ENCODE assay signal across 18 mouse cellular contexts in the genomic region with DNA sequence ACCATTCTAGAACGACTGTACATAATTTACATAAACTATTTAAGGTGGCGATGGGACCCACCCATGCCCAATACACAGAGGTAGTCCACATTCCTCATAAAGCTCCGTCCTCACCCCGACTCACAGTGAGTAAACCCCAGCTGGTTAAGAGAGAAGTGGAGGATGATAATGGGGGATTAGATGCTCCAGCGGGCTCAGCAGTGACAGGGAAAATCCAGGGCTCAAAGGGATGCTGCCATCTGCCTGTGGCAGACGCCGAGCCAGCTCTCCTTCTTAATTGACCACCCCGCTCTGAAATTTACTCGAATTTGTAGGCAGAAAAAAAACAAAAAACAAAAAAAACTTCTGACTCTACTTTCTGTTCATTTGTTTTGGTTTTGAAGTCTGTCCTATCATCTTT. TPM values are rescaled to one million over a fixed set of nuclear protein-coding genes. Genes with fewer than 3 reads are reported as not detected.
DNase-seq lines count a peak whose midpoint lies in the region; TF ChIP-seq lines count a peak whose summit lies in the region.
"Had no signal": no experiment of that assay in that cellular context is flagged by ENCODE, and none has a peak within 500 bp of the region (broad histone marks: within the 10 kb centered on the region; RNA-seq: fewer than 3 reads in every experiment).

No protein-coding gene starts in this region.

- H3K27me3 ChIP-seq in embryonic facial prominence, embryonic 10.5 days (replicated peaks; ENCODE audit: low read depth, poor library complexity, severe bottlenecking) = no peaks in the 10 kb centered on the region
- H3K27me3 ChIP-seq: embryonic facial prominence, embryonic 15.5 days; forebrain, embryonic 15.5 days had no signal

- no peak for TF ChIP-seq POLR2A in brain, embryonic 14.5 days (IDR thresholded peaks at IDR 0.05; ENCODE audit: borderline replicate concordance, extremely low read depth, insufficient read depth, insufficient read length, poor library complexity, severe bottlenecking)

- peak; percentile 19; the same call in 1 of the 2 replicates for TF ChIP-seq CTCF in layer of hippocampus, adult 2 months (conservative IDR thresholded peaks at IDR 0.05)
- TF ChIP-seq CTCF in brain, embryonic 14.5 days (IDR thresholded peaks at IDR 0.05; ENCODE audit: borderline replicate concordance, extremely low read depth, insufficient read depth, insufficient read length) = 0 out of 2 replicates have a peak, but pooled peaks have one; percentile 3

- 75% methylated on average over 9 of the region's 9 CpGs for WGBS in embryonic facial prominence, embryonic 10.5 days

- no peak overlapping the region for H3K4me3 ChIP-seq in layer of hippocampus, adult 2 months
- no peak overlapping the region for H3K4me3 ChIP-seq in embryonic facial prominence, embryonic 10.5 days
- H3K4me3 ChIP-seq: embryonic facial prominence, embryonic 15.5 days; erythroblast, embryonic 14.5 days; forebrain, embryonic 10.5 days; forebrain, embryonic 15.5 days; heart, embryonic 10.5 days had no signal

- peaks cover 12% of the 10 kb centered on the region for H3K4me1 ChIP-seq in embryonic facial prominence, embryonic 10.5 days

- no peaks in the 10 kb centered on the region for H3K9me3 ChIP-seq in embryonic facial prominence, embryonic 10.5 days
- H3K9me3 ChIP-seq: embryonic facial prominence, embryonic 15.5 days; forebrain, embryonic 10.5 days; forebrain, embryonic 15.5 days; heart, embryonic 10.5 days had no signal

- peak; percentile 69 to 73 for DNase-seq in cerebellum, postnatal 10 days
- DNase-seq in cerebellum, postnatal 4 days (ENCODE audit: low spot score in 2 of 2) = no peak
- DNase-seq in layer of hippocampus, adult 2 months (ENCODE audit: low spot score in 2 of 2) = no peak
- DNase-seq in layer of hippocampus, postnatal 25 days (ENCODE audit: extremely low spot score in 1 of 2, low spot score in 1 of 2) = no peak
- DNase-seq in brain, embryonic 14.5 days (ENCODE audit: low read depth) = peak; percentile 12
- DNase-seq in retina, postnatal 1 day = peak; percentile 60
- no peak for DNase-seq in embryonic facial prominence, embryonic 10.5 days (ENCODE audit: low spot score)
- DNase-seq: adrenal gland, postnatal 10 days; cerebellum, adult 18-20 months; gastrocnemius, postnatal 10 days; heart, adult 18-20 months; heart, postnatal 10 days had no signal

- peaks cover 33% of the 10 kb centered on the region for H3K36me3 ChIP-seq in embryonic facial prominence, embryonic 10.5 days (replicated peaks)

- H3K27ac ChIP-seq in layer of hippocampus, adult 2 months = no peak overlapping the region
- H3K27ac ChIP-seq in embryonic facial prominence, embryonic 10.5 days (replicated peaks) = no peak overlapping the region
- H3K27ac ChIP-seq: embryonic facial prominence, embryonic 15.5 days; forebrain, embryonic 10.5 days; forebrain, embryonic 15.5 days; heart, embryonic 10.5 days; hindbrain, embryonic 14.5 days had no signal

RNA-seq across cellular contexts. Expression of gene Tbc1d7, which starts 3.6 kb away (rescaled TPM):
- 10 to 100 TPM; 26.0 to 27.2 TPM for total RNA-seq in layer of hippocampus, adult 2 months (2021)
- total RNA-seq in layer of hippocampus, postnatal 25 days (2021) = 10 to 100 TPM; 32.9 to 38.8 TPM
- polyA plus RNA-seq in brain, embryonic 14.5 days (2012; rRNA removed) = 43.0 and 46.2 TPM in 2 replicates
- 62.9 and 64.8 TPM in 2 replicates for polyA plus RNA-seq in embryonic facial prominence, embryonic 10.5 days (2016; fragmentation: Nextera tagmentation; extraction: Ambion mirVana)

Comparison
In these comparisons a context has a peak if more than half of its experiments do, and no peak if none do; other contexts are left out.
1. DNase-seq: peak in cerebellum, postnatal 10 days (2 of 2), brain, embryonic 14.5 days (single experiment) and retina, postnatal 1 day (single experiment); none in cerebellum, postnatal 4 days (0 of 2), layer of hippocampus, adult 2 months (0 of 2), layer of hippocampus, postnatal 25 days (0 of 2) and embryonic facial prominence, embryonic 10.5 days (single experiment).